Mouse (Mus musculus) intestine, embryonic 16.5 days (tissue): Measurements from ENCODE around the gene Ica1. TPM values are rescaled to one million over a fixed set of nuclear protein-coding genes. Genes with fewer than 3 reads are reported as not detected.

Experiments
- ATAC-seq: fragments of 200-750 bp; cut with Nextera tagmentation; 2 replicates; pipeline ENCODE4 v1.8.0; 2017; ENCODE audit warnings: moderate TSS enrichment, moderate library complexity
- H3K27ac ChIP-seq: fragments of 300-500 bp; sonication (generic); 2 replicates; pipeline ENCODE4 v1.5.1; 2014; ENCODE audit warnings: mild to moderate bottlenecking, low read length
- H3K27me3 ChIP-seq: fragments of 300-500 bp; sonication (generic); replicated peaks from 2 replicates; pipeline ENCODE4 v1.6.1; 2014; ENCODE audit warnings: low read length, control low read depth, mixed read lengths; ENCODE audit not compliant: control insufficient read depth, insufficient read depth
- H3K36me3 ChIP-seq: fragments of 300-500 bp; sonication (generic); 2 replicates; pipeline ENCODE4 v1.6.1; 2014; ENCODE audit warnings: low read length, control low read depth; ENCODE audit not compliant: control insufficient read depth, insufficient read depth
- H3K4me1 ChIP-seq: fragments of 300-500 bp; sonication (generic); 2 replicates; pipeline ENCODE4 v1.6.1; 2014; ENCODE audit warnings: low read length, control low read depth, mixed read lengths; ENCODE audit not compliant: control insufficient read depth, insufficient read depth
- H3K4me2 ChIP-seq: fragments of 300-500 bp; sonication (generic); 2 replicates; pipeline ENCODE4 v1.6.1; 2014; ENCODE audit warnings: low read depth, low read length, control low read depth
- H3K4me3 ChIP-seq: fragments of 300-500 bp; sonication (generic); 2 replicates; pipeline ENCODE4 v1.5.1; 2014; ENCODE audit warnings: mild to moderate bottlenecking, low read length
- H3K9ac ChIP-seq: fragments of 300-500 bp; sonication (generic); 2 replicates; pipeline ENCODE4 v1.6.1; 2014; ENCODE audit warnings: low read depth, low read length
- H3K9me3 ChIP-seq: fragments of 300-500 bp; sonication (generic); 2 replicates; pipeline ENCODE4 v1.6.1; 2016; ENCODE audit warnings: low read length, control low read depth; ENCODE audit not compliant: control insufficient read depth
- WGBS: fragments of 180-500 bp; shearing (Covaris S2); extraction: QIAGEN DNeasy Blood & Tissue Kit; methylation state at CpG from one replicate; pipeline ENCODE4 v1.1.7; 2014; 5-methylcytosine and 5-hydroxymethylcytosine counted together
- polyA plus RNA-seq: library from polyadenylated mRNA; unstranded; fragments of >200 nt; fragmentation: Nextera tagmentation; extraction: Ambion mirVana; gene quantifications from 2 replicates; pipeline ENCODE4 v1.2.1, GENCODE M21; 2015

Ica1 gene
- polyA plus RNA-seq, 1 experiment from 2014 or later = 18.9 TPM

- no peak overlapping the region for H3K4me2 ChIP-seq
- WGBS = 71% methylated on average over 3 of the region's 3 CpGs
- H3K27me3 ChIP-seq = no peaks in the 10 kb centered on the region
- ATAC-seq = no peak
- no peak overlapping the region for H3K27ac ChIP-seq
- no peaks in the 10 kb centered on the region for H3K36me3 ChIP-seq
- no peak overlapping the region for H3K9ac ChIP-seq
- peaks cover 5% of the 10 kb centered on the region; the same call in 1 of the 2 replicates for H3K9me3 ChIP-seq
- no peak overlapping the region for H3K4me3 ChIP-seq
- no peaks in the 10 kb centered on the region for H3K4me1 ChIP-seq
These were observed 155.2 kb downstream of the Ica1 start for GRCm38 (mm10) chr6:8623045-8623444.

GRCm38 (mm10) chr6:8619582-8620350 lies 158.5 kb downstream of the Ica1 start:
- Histone ChIP-seq H3K4me1 (no peaks in the 10 kb centered on the region), H3K36me3 (no peaks in the 10 kb centered on the region), H3K9me3 (peaks cover 5% of the 10 kb centered on the region; the same call in 1 of the 2 replicates), H3K9ac (no peak overlapping the region), H3K27me3 (no peaks in the 10 kb centered on the region), H3K27ac (no peak overlapping the region), H3K4me2 (no peak overlapping the region), H3K4me3 (no peak overlapping the region)
- ATAC-seq = no peak
- WGBS = 74% methylated on average over 4 of the region's 4 CpGs

- no peak overlapping the region for H3K4me3 ChIP-seq
- H3K4me1 ChIP-seq = no peaks in the 10 kb centered on the region
- H3K27ac ChIP-seq = no peak overlapping the region
- no peaks in the 10 kb centered on the region for H3K27me3 ChIP-seq
- H3K9ac ChIP-seq = no peak overlapping the region
- no peak overlapping the region for H3K4me2 ChIP-seq
- H3K36me3 ChIP-seq = no peaks in the 10 kb centered on the region
- WGBS = 69% methylated on average over 2 of the region's 2 CpGs
- ATAC-seq = no peak
- H3K9me3 ChIP-seq = peaks cover 5% of the 10 kb centered on the region; the same call in 1 of the 2 replicates
These were observed 160.9 kb downstream of the Ica1 start for GRCm38 (mm10) chr6:8617369-8617768.

GRCm38 (mm10) chr6:8591665-8592064 lies 186.6 kb downstream of the Ica1 start:
- 84% methylated on average over 9 of the region's 9 CpGs for WGBS
- ATAC-seq = no peak
- H3K4me1 ChIP-seq = no peaks in the 10 kb centered on the region
- no peak overlapping the region for H3K4me3 ChIP-seq
- H3K9ac ChIP-seq = no peak overlapping the region
- H3K36me3 ChIP-seq = no peaks in the 10 kb centered on the region
- H3K4me2 ChIP-seq = no peak overlapping the region
- H3K27ac ChIP-seq = no peak overlapping the region
- H3K27me3 ChIP-seq = no peaks in the 10 kb centered on the region
- no peaks in the 10 kb centered on the region for H3K9me3 ChIP-seq

GRCm38 (mm10) chr6:8583892-8584291 lies 194.4 kb downstream of the Ica1 start:
- H3K4me2 ChIP-seq = no peak overlapping the region
- WGBS = 89% methylated on average over 3 of the region's 3 CpGs
- H3K9ac ChIP-seq = no peak overlapping the region
- no peak overlapping the region for H3K4me3 ChIP-seq
- H3K27me3 ChIP-seq = no peaks in the 10 kb centered on the region
- H3K4me1 ChIP-seq = no peaks in the 10 kb centered on the region
- no peak for ATAC-seq
- H3K9me3 ChIP-seq = no peaks in the 10 kb centered on the region
- H3K36me3 ChIP-seq = no peaks in the 10 kb centered on the region
- no peak overlapping the region for H3K27ac ChIP-seq

GRCm38 (mm10) chr6:8582377-8582776 lies 195.9 kb downstream of the Ica1 start:
- WGBS = 94% methylated on average over 9 of the region's 9 CpGs
- H3K36me3 ChIP-seq = no peaks in the 10 kb centered on the region
- no peak for ATAC-seq

More at GRCm38 (mm10) chr6:8582377-8582776, 195.9 kb downstream of the Ica1 start:
- Histone ChIP-seq H3K4me3 (no peak overlapping the region), H3K9ac (no peak overlapping the region), H3K27me3 (no peaks in the 10 kb centered on the region), H3K9me3 (no peaks in the 10 kb centered on the region), H3K4me1 (no peaks in the 10 kb centered on the region), H3K27ac (no peak overlapping the region), H3K4me2 (no peak overlapping the region)

Other genes with a start within 250 kb of the Ica1 start
- 0.11 and 0.34 TPM in 2 replicates for gene Nxph1, start 169.9 kb upstream of the Ica1 start, polyA plus RNA-seq